12 mouse cellular contexts compared by ENCODE assay signal in genomic region chr15:101980849-101981248, GRCm38 (mm10). TPM values are rescaled to one million over a fixed set of nuclear protein-coding genes. Genes with fewer than 3 reads are reported as not detected.
A peak's percentile ranks its signal among the peaks of the same experiment; 100 is the strongest.
DNase-seq lines count a peak whose midpoint lies in the region; ATAC-seq lines count a peak whose summit lies in the region.
"Had no signal": no experiment of that assay in that cellular context is flagged by ENCODE, and none has a peak within 500 bp of the region (broad histone marks: within the 10 kb centered on the region; RNA-seq: fewer than 3 reads in every experiment).

No protein-coding gene starts in this region.

- 58% methylated on average over 6 of the region's 6 CpGs for WGBS in heart, embryonic 10.5 days
- 54% methylated on average over 6 of the region's 6 CpGs for WGBS in heart, embryonic 11.5 days (ENCODE audit: insufficient replicate concordance)
- WGBS in embryonic facial prominence, embryonic 15.5 days = 41% methylated on average over 6 of the region's 6 CpGs
- 59% methylated on average over 4 of the region's 6 CpGs for WGBS in macrophage (ENCODE audit: missing documents)

- H3K36me3 ChIP-seq in heart, embryonic 10.5 days = no peaks in the 10 kb centered on the region
- no peaks in the 10 kb centered on the region for H3K36me3 ChIP-seq in heart, embryonic 11.5 days (ENCODE audit: control insufficient read depth, insufficient read depth, low read length)
- no peaks in the 10 kb centered on the region for H3K36me3 ChIP-seq in embryonic facial prominence, embryonic 15.5 days
- H3K36me3 ChIP-seq in macrophage (ENCODE audit: inconsistent target) = no peaks in the 10 kb centered on the region
- H3K36me3 ChIP-seq: embryonic facial prominence, embryonic 12.5 days; heart, embryonic 15.5 days had no signal

- H3K79me2 ChIP-seq in macrophage (ENCODE audit: inconsistent target) = no peaks in the 10 kb centered on the region

- H3K9ac ChIP-seq in heart, embryonic 11.5 days (ENCODE audit: low read depth, low read length) = no peak overlapping the region
- H3K9ac ChIP-seq in embryonic facial prominence, embryonic 15.5 days = no peak overlapping the region
- H3K9ac ChIP-seq: embryonic facial prominence, embryonic 12.5 days; heart, embryonic 15.5 days had no signal

- H3K4me2 ChIP-seq in heart, embryonic 11.5 days = no peak overlapping the region
- no peak overlapping the region for H3K4me2 ChIP-seq in embryonic facial prominence, embryonic 15.5 days (replicated peaks)
- H3K4me2 ChIP-seq: embryonic facial prominence, embryonic 12.5 days; heart, embryonic 15.5 days had no signal

- peaks cover 42% of the 10 kb centered on the region for H3K4me1 ChIP-seq in heart, embryonic 10.5 days
- H3K4me1 ChIP-seq in heart, embryonic 11.5 days (ENCODE audit: control insufficient read depth, insufficient read depth, low read length) = peaks cover 19% of the 10 kb centered on the region
- peaks cover 45% of the 10 kb centered on the region for H3K4me1 ChIP-seq in embryonic facial prominence, embryonic 15.5 days

- H3K4me3 ChIP-seq in heart, embryonic 10.5 days = no peak overlapping the region
- no peak overlapping the region for H3K4me3 ChIP-seq in heart, embryonic 11.5 days (ENCODE audit: low read depth, low read length)
- no peak overlapping the region for H3K4me3 ChIP-seq in embryonic facial prominence, embryonic 15.5 days (replicated peaks)
- H3K4me3 ChIP-seq in macrophage (ENCODE audit: inconsistent target) = no peak overlapping the region
- H3K4me3 ChIP-seq: embryonic facial prominence, embryonic 12.5 days; heart, embryonic 15.5 days; myocyte had no signal

- no peak for DNase-seq in heart, embryonic 10.5 days (ENCODE audit: low spot score)
- DNase-seq in kidney, postnatal 25 days = peak; percentile 88 to 96
- DNase-seq in natural killer cell, adult 2 months (ENCODE audit: low spot score in 2 of 2) = no peak
- DNase-seq in cerebellum, postnatal 4 days (ENCODE audit: low spot score in 2 of 2) = no peak
- no peak for DNase-seq in right cerebral cortex, postnatal 14 days
- DNase-seq: adrenal gland, adult 8-10 months had no signal

- H3K27ac ChIP-seq in heart, embryonic 10.5 days = peak overlapping the region; percentile 47; the same call in 1 of the 2 replicates
- no peak overlapping the region for H3K27ac ChIP-seq in heart, embryonic 11.5 days (ENCODE audit: low read depth, low read length)
- H3K27ac ChIP-seq in embryonic facial prominence, embryonic 15.5 days (replicated peaks) = peak overlapping the region; percentile 76
- H3K27ac ChIP-seq in macrophage = peak overlapping the region; percentile 38
- H3K27ac ChIP-seq: embryonic facial prominence, embryonic 12.5 days; heart, embryonic 15.5 days had no signal

- H3K27me3 ChIP-seq in heart, embryonic 10.5 days (ENCODE audit: insufficient read depth, poor library complexity, severe bottlenecking) = peaks cover 3% of the 10 kb centered on the region; the same call in 1 of the 2 replicates
- H3K27me3 ChIP-seq in heart, embryonic 11.5 days (ENCODE audit: control insufficient read depth, insufficient read depth, low read length) = no peaks in the 10 kb centered on the region; the same call in 1 of the 2 replicates
- no peaks in the 10 kb centered on the region for H3K27me3 ChIP-seq in embryonic facial prominence, embryonic 15.5 days
- H3K27me3 ChIP-seq: embryonic facial prominence, embryonic 12.5 days; heart, embryonic 15.5 days had no signal

- no peak for ATAC-seq in heart, embryonic 11.5 days (replicated peaks; ENCODE audit: insufficient number of reproducible peaks, low FRiP score, low TSS enrichment)
- ATAC-seq in embryonic facial prominence, embryonic 15.5 days (ENCODE audit: insufficient number of reproducible peaks, low FRiP score, low TSS enrichment, low read depth) = no peak

- no peaks in the 10 kb centered on the region for H3K9me3 ChIP-seq in heart, embryonic 10.5 days
- no peaks in the 10 kb centered on the region for H3K9me3 ChIP-seq in heart, embryonic 11.5 days (replicated peaks; ENCODE audit: control insufficient read depth, low read length)
- H3K9me3 ChIP-seq in embryonic facial prominence, embryonic 15.5 days (replicated peaks) = no peaks in the 10 kb centered on the region
- H3K9me3 ChIP-seq: embryonic facial prominence, embryonic 12.5 days; heart, embryonic 15.5 days had no signal

RNA-seq across cellular contexts. Expression of gene Krt8, which starts 23.4 kb away (rescaled TPM):
- 83.2 and 193 TPM in 2 replicates for polyA plus RNA-seq in heart, embryonic 10.5 days (2016; fragmentation: Nextera tagmentation; extraction: Ambion mirVana)
- polyA plus RNA-seq in heart, embryonic 11.5 days (2014; fragmentation: Nextera tagmentation; extraction: Ambion mirVana) = 30.4 and 36.8 TPM in 2 replicates
- polyA plus RNA-seq in embryonic facial prominence, embryonic 15.5 days (2015; fragmentation: Nextera tagmentation; extraction: Ambion mirVana) = 131 and 181 TPM in 2 replicates
- not detected for total RNA-seq in macrophage (2018; cell fraction: chromatin; rRNA removed)
- total RNA-seq in macrophage (2018; cell fraction: cytosol; rRNA removed) = not detected
- total RNA-seq in macrophage (2018; cell fraction: nucleus; rRNA removed) = not detected
- not detected in 3 replicates for polyA plus RNA-seq in macrophage (2018)

RNA-seq across cellular contexts. Expression of gene Krt78, which starts 26.8 kb away (rescaled TPM):
- polyA plus RNA-seq in heart, embryonic 10.5 days (2016; fragmentation: Nextera tagmentation; extraction: Ambion mirVana) = not detected in 2 replicates
- not detected in 2 replicates for polyA plus RNA-seq in heart, embryonic 11.5 days (2014; fragmentation: Nextera tagmentation; extraction: Ambion mirVana)
- polyA plus RNA-seq in embryonic facial prominence, embryonic 15.5 days (2015; fragmentation: Nextera tagmentation; extraction: Ambion mirVana) = 11.5 and 14.1 TPM in 2 replicates
- total RNA-seq in macrophage (2018; cell fraction: chromatin; rRNA removed) = not detected
- total RNA-seq in macrophage (2018; cell fraction: cytosol; rRNA removed) = not detected
- total RNA-seq in macrophage (2018; cell fraction: nucleus; rRNA removed) = not detected
- not detected in 3 replicates for polyA plus RNA-seq in macrophage (2018)
- total RNA-seq: adrenal gland, adult 8-10 months had no signal
- polyA plus RNA-seq: embryonic facial prominence, embryonic 12.5 days; myocyte had no signal

RNA-seq across cellular contexts. Expression of gene Krt79, which starts 40.7 kb away (rescaled TPM):
- polyA plus RNA-seq in heart, embryonic 10.5 days (2016; fragmentation: Nextera tagmentation; extraction: Ambion mirVana) = 1.8 TPM in 2 replicates
- polyA plus RNA-seq in heart, embryonic 11.5 days (2014; fragmentation: Nextera tagmentation; extraction: Ambion mirVana) = 1.2 and 1.7 TPM in 2 replicates
- polyA plus RNA-seq in embryonic facial prominence, embryonic 15.5 days (2015; fragmentation: Nextera tagmentation; extraction: Ambion mirVana) = 67.2 and 70.6 TPM in 2 replicates
- total RNA-seq in macrophage (2018; cell fraction: chromatin; rRNA removed) = not detected
- not detected for total RNA-seq in macrophage (2018; cell fraction: cytosol; rRNA removed)
- not detected for total RNA-seq in macrophage (2018; cell fraction: nucleus; rRNA removed)
- polyA plus RNA-seq in macrophage (2018) = not detected in 3 replicates

RNA-seq across cellular contexts. Expression of gene Krt18, which starts 47.1 kb away (rescaled TPM):
- 78.5 and 184 TPM in 2 replicates for polyA plus RNA-seq in heart, embryonic 10.5 days (2016; fragmentation: Nextera tagmentation; extraction: Ambion mirVana)
- polyA plus RNA-seq in heart, embryonic 11.5 days (2014; fragmentation: Nextera tagmentation; extraction: Ambion mirVana) = 39.3 and 41.9 TPM in 2 replicates
- polyA plus RNA-seq in embryonic facial prominence, embryonic 15.5 days (2015; fragmentation: Nextera tagmentation; extraction: Ambion mirVana) = 87.8 and 119 TPM in 2 replicates
- total RNA-seq in macrophage (2018; cell fraction: chromatin; rRNA removed) = under 1 TPM in 1 of 26 experiments, not detected in 25; 0.47 TPM
- total RNA-seq in macrophage (2018; cell fraction: cytosol; rRNA removed) = not detected
- not detected for total RNA-seq in macrophage (2018; cell fraction: nucleus; rRNA removed)
- polyA plus RNA-seq in macrophage (2018) = not detected in 3 replicates
- polyA plus RNA-seq: myocyte had no signal

RNA-seq across cellular contexts. Expression of gene Krt4, which starts 56.3 kb away (rescaled TPM):
- 0.09 TPM in 1 of 2 replicates, not detected in the other for polyA plus RNA-seq in heart, embryonic 10.5 days (2016; fragmentation: Nextera tagmentation; extraction: Ambion mirVana)
- polyA plus RNA-seq in heart, embryonic 11.5 days (2014; fragmentation: Nextera tagmentation; extraction: Ambion mirVana) = 0.07 TPM in 1 of 2 replicates, not detected in the other
- 212 and 217 TPM in 2 replicates for polyA plus RNA-seq in embryonic facial prominence, embryonic 15.5 days (2015; fragmentation: Nextera tagmentation; extraction: Ambion mirVana)
- not detected for total RNA-seq in macrophage (2018; cell fraction: chromatin; rRNA removed)
- not detected for total RNA-seq in macrophage (2018; cell fraction: cytosol; rRNA removed)
- not detected for total RNA-seq in macrophage (2018; cell fraction: nucleus; rRNA removed)
- polyA plus RNA-seq in macrophage (2018) = not detected in 3 replicates
- total RNA-seq: adrenal gland, adult 8-10 months had no signal
- polyA plus RNA-seq: myocyte had no signal

Comparison
In these comparisons a context has a peak if more than half of its experiments do, and no peak if none do; other contexts are left out.
1. DNase-seq: peak in kidney, postnatal 25 days (2 of 2); none in heart, embryonic 10.5 days (single experiment), natural killer cell, adult 2 months (0 of 2), cerebellum, postnatal 4 days (0 of 2) and right cerebral cortex, postnatal 14 days (single experiment).
2. RNA of gene Krt8, which starts 23.4 kb away (polyA plus RNA-seq): 83.2 to 193 TPM in heart, embryonic 10.5 days, 131 to 181 TPM in embryonic facial prominence, embryonic 15.5 days and 30.4 to 36.8 TPM in heart, embryonic 11.5 days; not detected in macrophage; every median in the first group is over 10 times any median in the second.
3. RNA of gene Krt78, which starts 26.8 kb away (polyA plus RNA-seq): 11.5 to 14.1 TPM in embryonic facial prominence, embryonic 15.5 days; not detected in heart, embryonic 10.5 days, not detected in heart, embryonic 11.5 days and not detected in macrophage; every median in the first group is over 10 times any median in the second.
4. RNA of gene Krt79, which starts 40.7 kb away (polyA plus RNA-seq): 67.2 to 70.6 TPM in embryonic facial prominence, embryonic 15.5 days; 1.8 TPM in heart, embryonic 10.5 days, 1.2 to 1.7 TPM in heart, embryonic 11.5 days and not detected in macrophage; every median in the first group is over 10 times any median in the second.